Mouse (Mus musculus) testis, adult 2 months (tissue): Measurements from ENCODE around the gene Clcn1.
A peak's percentile ranks its signal among the peaks of the same experiment; 100 is the strongest.

Experiments
- CTCF ChIP-seq: fragments of 200-500 bp; IDR thresholded peaks from 2 replicates; pipeline ENCODE4 v1.5.1; 2012; ENCODE audit warnings: low read depth, mild to moderate bottlenecking, inconsistent platforms, low read length, moderate library complexity; ENCODE audit not compliant: control insufficient read depth, insufficient read depth, insufficient replicate concordance
- POLR2A ChIP-seq: fragments of 200-500 bp; IDR thresholded peaks from 2 replicates; pipeline ENCODE4 v1.6.1; 2012; ENCODE audit warnings: low read depth, mild to moderate bottlenecking, inconsistent platforms, low read length, moderate library complexity; ENCODE audit not compliant: control insufficient read depth

GRCm38 (mm10) chr6:42349426-42350020 is 63.0 kb downstream of the Clcn1 start, which contains the start of gene Zyx:
- TF ChIP-seq CTCF (0 out of 2 replicates have a peak, but pooled peaks have one; percentile 6), POLR2A (no peak; the same call in 1 of the 2 replicates)
